Mouse (Mus musculus): ENCODE data around the gene Asxl2.

Asxl2 gene

GRCm38 (mm10) chr12:3426530-3427034, at the start of gene Asxl2:
Gene Asxl2, plus strand, starts transcription at chr12:3426857.
- DNase-seq (ENCODE audit: low read depth, low spot score) = peak; percentile 98

GRCm38 (mm10) chr12:3377190-3377589, 49.5 kb upstream of the Asxl2 start:
- peak; percentile 70 for DNase-seq (ENCODE audit: low read depth, low spot score)

- no peak for DNase-seq (ENCODE audit: low read depth, low spot score)
Measured at GRCm38 (mm10) chr12:3377755-3378154, 48.9 kb upstream of the Asxl2 start.

GRCm38 (mm10) chr12:3384860-3385259, 41.8 kb upstream of the Asxl2 start:
- DNase-seq (ENCODE audit: low read depth, low spot score) = no peak

GRCm38 (mm10) chr12:3385271-3385670, 41.4 kb upstream of the Asxl2 start:
- DNase-seq (ENCODE audit: low read depth, low spot score) = no peak

- DNase-seq (ENCODE audit: low read depth, low spot score) = no peak
Measured at GRCm38 (mm10) chr12:3385940-3386339, 40.7 kb upstream of the Asxl2 start.

GRCm38 (mm10) chr12:3387891-3388290, 38.8 kb upstream of the Asxl2 start:
- DNase-seq (ENCODE audit: low read depth, low spot score) = peak; percentile 60

- DNase-seq (ENCODE audit: low read depth, low spot score) = peak; percentile 59
Measured at GRCm38 (mm10) chr12:3389394-3389793, 37.3 kb upstream of the Asxl2 start.

- no peak for DNase-seq (ENCODE audit: low read depth, low spot score)
Measured at GRCm38 (mm10) chr12:3390071-3390470, 36.6 kb upstream of the Asxl2 start.

- DNase-seq (ENCODE audit: low read depth, low spot score) = peak; percentile 87
Measured at GRCm38 (mm10) chr12:3390577-3391262, 35.9 kb upstream of the Asxl2 start.

- DNase-seq (ENCODE audit: low read depth, low spot score) = no peak
Measured at GRCm38 (mm10) chr12:3391276-3391675, 35.4 kb upstream of the Asxl2 start.

GRCm38 (mm10) chr12:3393140-3393539, 33.5 kb upstream of the Asxl2 start:
- DNase-seq (ENCODE audit: low read depth, low spot score) = peak; percentile 67

GRCm38 (mm10) chr12:3396931-3397330, 29.7 kb upstream of the Asxl2 start:
- DNase-seq (ENCODE audit: low read depth, low spot score) = no peak

GRCm38 (mm10) chr12:3405662-3406061, 21.0 kb upstream of the Asxl2 start:
- DNase-seq (ENCODE audit: low read depth, low spot score) = peak; percentile 77

GRCm38 (mm10) chr12:3406585-3406984, 20.1 kb upstream of the Asxl2 start:
- no peak for DNase-seq (ENCODE audit: low read depth, low spot score)

GRCm38 (mm10) chr12:3414956-3415355, 11.7 kb upstream of the Asxl2 start:
- DNase-seq (ENCODE audit: low read depth, low spot score) = peak; percentile 82

GRCm38 (mm10) chr12:3418761-3419160, 7.9 kb upstream of the Asxl2 start:
- DNase-seq (ENCODE audit: low read depth, low spot score) = no peak

GRCm38 (mm10) chr12:3420519-3420918, 6.1 kb upstream of the Asxl2 start:
- DNase-seq (ENCODE audit: low read depth, low spot score) = no peak

- DNase-seq (ENCODE audit: low read depth, low spot score) = no peak
Measured at GRCm38 (mm10) chr12:3422786-3423185, 3.9 kb upstream of the Asxl2 start.

GRCm38 (mm10) chr12:3424179-3424578, 2.5 kb upstream of the Asxl2 start:
- no peak for DNase-seq (ENCODE audit: low read depth, low spot score)

GRCm38 (mm10) chr12:3425375-3426341, 999 bp upstream of the Asxl2 start:
- peak; percentile 51 for DNase-seq (ENCODE audit: low read depth, low spot score)

Measured in R1 (cell line).